Mouse (Mus musculus): ENCODE measurements around the gene Intu.

- no peak for TF ChIP-seq CTCF (IDR thresholded peaks at IDR 0.05; ENCODE audit: borderline replicate concordance, extremely low read depth, insufficient read depth, insufficient read length)
- TF ChIP-seq POLR2A (IDR thresholded peaks at IDR 0.05; ENCODE audit: borderline replicate concordance, extremely low read depth, insufficient read depth, insufficient read length, poor library complexity, severe bottlenecking), result no peak
Measured at GRCm38 (mm10) chr3:40745661-40746547, 214.8 kb downstream of the Intu start.

All from brain, embryonic 14.5 days (tissue).